Mouse (Mus musculus): ENCODE results near the gene Bach2. TPM values are rescaled to one million over a fixed set of nuclear protein-coding genes. Genes with fewer than 3 reads are reported as not detected.

Bach2 gene
- total RNA-seq, 2 experiments from 2014 or later, result 16.8 to 17.9 TPM

DNA sequence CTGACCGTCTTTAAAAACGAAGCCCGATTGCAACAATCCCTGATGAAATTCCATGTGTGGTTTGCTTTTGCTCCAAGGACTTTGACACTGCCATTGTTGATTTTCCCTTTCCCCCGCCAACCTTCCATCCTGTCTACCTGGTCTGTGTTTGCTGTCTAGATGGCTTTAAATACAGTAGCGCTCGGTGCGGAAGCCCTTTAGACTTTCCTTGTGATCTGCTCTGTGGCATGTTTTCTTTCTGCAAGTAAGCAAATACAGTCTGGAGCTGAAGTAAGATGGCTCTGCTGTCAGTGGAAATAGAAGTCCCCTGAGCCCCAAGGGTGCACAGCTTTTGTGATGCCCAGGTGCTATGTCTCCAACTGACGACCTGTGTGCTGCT, 332.3 kb downstream of the Bach2 start:
- intact Hi-C loops (cut with DNase I), result loop anchor here (2.0 to 5.0 kb wide), 3 partner anchors 330 to 599 kb away; no protein-coding TSS in a partner anchor

DNA sequence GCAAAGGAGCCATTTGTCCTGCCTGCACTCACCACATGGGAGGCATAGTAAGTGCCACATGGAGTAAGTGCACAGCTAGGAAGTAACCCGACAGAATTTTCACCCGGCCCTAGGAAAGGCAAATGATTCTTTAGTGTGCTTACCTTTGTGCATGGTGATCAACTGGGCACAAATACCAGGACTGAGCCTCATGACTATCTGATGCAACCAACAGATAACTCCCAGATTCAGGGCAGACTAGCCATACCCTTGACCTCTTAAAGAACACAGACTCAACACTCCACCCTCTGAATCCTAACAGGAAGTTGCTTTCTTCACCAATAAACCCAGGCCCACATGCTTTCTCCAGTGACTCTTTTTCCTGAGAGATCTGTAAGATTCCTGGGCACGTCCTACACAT, 332.8 kb downstream of the Bach2 start:
- intact Hi-C loops (cut with DNase I), result loop anchor here (2.0 to 5.0 kb wide), 3 partner anchors 331 to 599 kb away; no protein-coding TSS in a partner anchor

More for the DNA sequence above, 332.3 kb downstream of the Bach2 start:
- no peak for DNase-seq

DNA sequence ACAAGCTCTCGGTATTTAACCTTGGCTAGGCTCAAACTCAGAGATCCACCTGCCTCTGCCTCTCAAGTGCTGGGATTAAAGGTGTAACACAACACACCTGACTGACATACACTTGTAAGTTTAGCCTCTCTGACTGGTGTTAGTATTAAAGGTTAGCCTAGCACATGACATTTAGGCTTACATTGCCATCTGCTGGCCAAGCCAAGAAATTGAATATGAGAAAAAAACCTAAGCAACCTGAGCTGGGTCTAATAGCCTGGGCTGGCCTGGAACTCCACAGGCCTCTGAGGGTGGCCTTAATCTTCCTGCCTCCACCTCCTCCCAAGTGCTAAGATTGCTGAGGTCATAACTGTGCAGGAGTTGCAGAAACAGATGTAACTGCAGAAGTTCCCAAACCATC, 333.5 kb downstream of the Bach2 start:
- DNase-seq, result peak; percentile 70 to 74
- intact Hi-C loops (cut with DNase I), result loop anchor here (1.0 to 5.0 kb wide), 3 partner anchors 420 to 600 kb away; no protein-coding TSS in a partner anchor

More for the DNA sequence above, 332.8 kb downstream of the Bach2 start:
- DNase-seq, result no peak

GRCm38 (mm10) chr4:32573586-32573985, 335.0 kb downstream of the Bach2 start:
- intact Hi-C loops (cut with DNase I), result loop anchor here (5.0 kb wide), 2 partner anchors 421 to 601 kb away; no protein-coding TSS in a partner anchor

DNA sequence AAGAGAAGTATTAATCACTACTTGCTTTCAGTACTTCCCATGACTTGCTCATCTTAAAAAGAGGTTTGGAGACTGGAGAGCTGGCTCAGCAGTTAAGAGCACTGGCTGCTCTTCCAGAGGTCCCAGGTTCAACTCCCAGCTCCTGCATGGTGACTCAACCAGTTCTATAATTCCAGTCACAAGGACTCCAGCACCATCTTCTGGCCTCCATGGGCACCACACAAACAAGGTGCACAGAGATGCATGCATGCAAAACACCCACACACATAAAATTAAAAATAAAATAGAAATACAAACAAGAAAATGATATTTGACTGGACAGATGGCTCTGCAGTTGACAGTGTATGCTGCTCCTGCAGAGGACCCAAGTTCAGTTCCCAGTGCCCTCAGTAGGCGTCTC, 336.0 kb downstream of the Bach2 start:
- no peak for DNase-seq
- intact Hi-C loops (cut with DNase I), result loop anchor here (5.0 kb wide), 2 partner anchors 422 to 602 kb away; no protein-coding TSS in a partner anchor

More at GRCm38 (mm10) chr4:32573586-32573985, 335.0 kb downstream of the Bach2 start:
- DNase-seq, result no peak

DNA sequence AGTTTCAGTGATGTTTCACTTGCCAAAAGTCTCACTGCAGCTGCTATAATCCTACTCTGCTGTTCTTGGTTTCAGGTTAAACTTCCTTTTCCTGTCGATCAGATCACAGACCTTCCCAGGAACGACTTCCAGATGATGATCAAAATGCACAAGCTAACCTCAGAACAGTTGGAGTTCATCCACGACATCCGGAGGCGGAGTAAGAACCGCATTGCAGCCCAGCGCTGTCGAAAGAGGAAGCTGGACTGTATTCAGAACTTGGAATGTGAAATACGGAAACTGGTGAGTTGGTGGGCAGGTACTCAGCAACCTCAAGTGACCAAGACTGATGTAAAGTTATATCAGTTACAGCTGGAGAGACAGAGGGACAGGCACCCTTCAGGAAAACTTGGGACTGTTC, 336.6 kb downstream of the Bach2 start:
- intact Hi-C loops (cut with DNase I), result no loop called here
- DNase-seq, result peak in 1 of 2 experiments; percentile 17

DNA sequence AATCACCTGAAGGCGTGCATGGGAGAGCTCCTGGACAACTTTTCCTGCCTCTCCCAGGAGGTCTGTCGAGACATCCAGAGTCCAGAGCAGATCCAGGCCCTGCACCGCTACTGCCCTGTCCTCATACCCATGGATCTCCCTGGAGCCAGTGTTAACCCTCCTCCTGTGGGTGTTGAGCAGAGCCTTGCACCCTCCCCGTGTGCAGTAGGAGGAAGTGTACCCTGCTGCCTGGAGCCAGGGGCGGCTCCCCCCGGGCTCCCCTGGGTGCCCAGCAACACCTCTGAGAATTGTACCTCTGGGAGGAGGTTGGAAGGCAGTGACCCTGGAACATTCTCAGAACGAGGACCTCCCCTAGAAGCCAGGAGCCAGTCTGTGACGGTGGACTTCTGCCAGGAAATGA, 341.2 kb downstream of the Bach2 start:
- DNase-seq, result no peak
- intact Hi-C loops (cut with DNase I), result loop anchor here (10.0 kb wide), 1 partner anchor 445 kb away; no protein-coding TSS in a partner anchor

GRCm38 (mm10) chr4:32584181-32584580, 345.6 kb downstream of the Bach2 start:
- intact Hi-C loops (cut with DNase I), result loop anchor here (10.0 kb wide), 1 partner anchor 441 kb away; no protein-coding TSS in a partner anchor

GRCm38 (mm10) chr4:32586596-32586995, 348.0 kb downstream of the Bach2 start:
- intact Hi-C loops (cut with DNase I), result loop anchor here (5.0 to 10.0 kb wide), 3 partner anchors 366 to 531 kb away; partner anchors contain the start of gene Ankrd6
- DNase-seq, result peak; percentile 61 to 75

More at GRCm38 (mm10) chr4:32584181-32584580, 345.6 kb downstream of the Bach2 start:
- DNase-seq, result no peak

DNA sequence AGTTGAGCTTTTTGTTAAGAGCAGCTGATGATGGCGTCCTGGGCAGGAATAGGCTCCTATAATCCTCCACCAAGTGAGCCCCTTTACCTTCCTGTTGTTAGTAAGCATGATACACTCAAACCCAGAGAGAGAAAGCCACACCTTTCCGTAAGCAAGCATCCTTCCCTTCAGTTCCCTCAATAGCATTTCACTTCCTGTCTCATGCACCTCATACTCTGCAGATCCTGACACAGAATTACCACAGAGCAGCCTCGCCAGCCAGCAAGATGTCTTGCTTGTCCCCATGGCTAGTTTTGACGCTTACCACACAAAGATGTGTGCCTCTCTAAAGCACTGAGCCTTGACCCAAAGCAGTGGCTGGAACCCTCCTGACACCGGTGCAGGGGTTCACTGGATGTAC, 348.9 kb downstream of the Bach2 start:
- intact Hi-C loops (cut with DNase I), result loop anchor here (5.0 to 10.0 kb wide), 3 partner anchors 365 to 530 kb away; partner anchors contain the start of gene Ankrd6
- no peak for DNase-seq

- intact Hi-C loops (cut with DNase I), result loop anchor here (5.0 to 10.0 kb wide), 3 partner anchors 364 to 529 kb away; partner anchors contain the start of gene Ankrd6
- DNase-seq, result no peak
Observed at GRCm38 (mm10) chr4:32588237-32588636, 349.6 kb downstream of the Bach2 start.

DNA sequence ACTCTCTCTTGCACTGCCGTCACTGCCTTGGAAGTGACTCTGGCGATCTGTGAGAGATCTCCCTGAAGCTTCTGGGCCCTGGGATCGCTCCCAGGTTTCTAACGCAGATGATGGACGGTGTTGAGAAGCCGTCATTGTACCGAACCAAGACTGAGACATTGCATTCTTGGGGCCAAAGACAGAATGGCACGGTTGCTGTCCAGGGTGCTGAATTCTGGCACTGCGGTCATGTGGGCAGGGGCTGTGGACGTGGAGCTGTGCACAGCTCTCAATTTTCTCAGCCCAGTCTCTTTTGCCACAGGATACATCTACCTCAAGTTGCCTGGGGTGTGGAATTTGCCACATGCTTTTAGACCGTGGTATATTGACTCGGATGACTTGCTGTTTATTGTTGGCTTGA, 362.5 kb downstream of the Bach2 start:
- DNase-seq, result peak; percentile 67 to 83
- intact Hi-C loops (cut with DNase I), result no loop called here

GRCm38 (mm10) chr4:32602660-32603059, 364.1 kb downstream of the Bach2 start, which contains the start of gene Gja10:
TSS of gene Gja10 (minus strand) at chr4:32602760.
- DNase-seq, result no peak
- intact Hi-C loops (cut with DNase I), result no loop called here

- DNase-seq, result peak; percentile 99 to 100
- intact Hi-C loops (cut with DNase I), result loop anchor here (10.0 kb wide), 1 partner anchor 420 kb away; the partner anchor contains the start of gene Ube2j1
Observed at GRCm38 (mm10) chr4:32615034-32615881, 376.7 kb downstream of the Bach2 start, which contains the start of gene Casp8ap2. TSS of gene Casp8ap2 (plus strand) at chr4:32615451.

DNA sequence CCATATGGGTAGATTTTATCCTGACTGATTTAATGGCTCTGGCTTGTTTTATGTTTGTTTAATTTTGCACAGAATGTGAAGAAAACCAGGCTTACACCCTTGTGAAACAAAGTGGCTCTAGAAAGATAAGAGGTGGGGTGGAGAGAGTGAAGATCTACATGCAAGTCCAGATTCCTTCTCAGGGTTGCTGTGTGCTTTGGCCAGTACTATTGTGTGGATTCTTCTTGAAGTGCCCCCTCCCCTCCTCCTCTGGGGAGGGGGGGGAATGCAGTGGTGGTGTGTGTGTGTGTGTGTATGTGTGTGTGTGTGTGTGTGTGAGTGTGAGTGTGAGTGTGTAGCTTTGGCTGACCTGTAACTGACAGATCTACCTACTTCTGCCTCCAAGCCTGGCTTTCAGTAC, 383.0 kb downstream of the Bach2 start:
- intact Hi-C loops (cut with DNase I), result no loop called here

More for the DNA sequence above, 383.0 kb downstream of the Bach2 start:
- DNase-seq, result no peak
